Mouse (Mus musculus) stomach, embryonic 14.5 days (tissue): ENCODE measurements around the gene Gfod1. TPM values are rescaled to one million over a fixed set of nuclear protein-coding genes. Genes with fewer than 3 reads are reported as not detected.
A peak's percentile ranks its signal among the peaks of the same experiment; 100 is the strongest.

Experiments used
- ATAC-seq: fragments of 200-750 bp; cut with Nextera tagmentation; 2 replicates; pipeline ENCODE4 v1.8.0; 2017; ENCODE audit warnings: low read depth, moderate TSS enrichment; ENCODE audit not compliant: insufficient number of reproducible peaks, insufficient read depth, low FRiP score
- H3K27ac ChIP-seq: fragments of 300-500 bp; sonication (generic); 2 replicates; pipeline ENCODE4 v1.5.1; 2014; ENCODE audit warnings: mild to moderate bottlenecking, low read length, moderate library complexity, mixed read lengths
- H3K27me3 ChIP-seq: fragments of 300-500 bp; sonication (generic); 2 replicates; pipeline ENCODE4 v1.6.1; 2014; ENCODE audit warnings: low read length, control low read depth, mixed read lengths; ENCODE audit not compliant: control insufficient read depth, insufficient read depth
- H3K36me3 ChIP-seq: fragments of 300-500 bp; sonication (generic); 2 replicates; pipeline ENCODE4 v1.6.1; 2014; ENCODE audit warnings: mild to moderate bottlenecking, control low read depth, low read length, moderate library complexity, mixed read lengths; ENCODE audit not compliant: control insufficient read depth, insufficient read depth
- H3K4me1 ChIP-seq: fragments of 300-500 bp; sonication (generic); 2 replicates; pipeline ENCODE4 v1.6.1; 2014; ENCODE audit warnings: low read length, control low read depth, mixed read lengths; ENCODE audit not compliant: control insufficient read depth, insufficient read depth
- H3K4me2 ChIP-seq: fragments of 300-500 bp; sonication (generic); replicated peaks from 2 replicates; pipeline ENCODE4 v1.6.1; 2014; ENCODE audit warnings: low read depth, low read length, control low read depth
- H3K4me3 ChIP-seq: fragments of 300-500 bp; sonication (generic); 2 replicates; pipeline ENCODE4 v1.5.1; 2014; ENCODE audit warnings: low read depth, low read length, control low read depth
- H3K9ac ChIP-seq: fragments of 300-500 bp; sonication (generic); replicated peaks from 2 replicates; pipeline ENCODE4 v1.6.1; 2014; ENCODE audit warnings: low read depth, mild to moderate bottlenecking, control low read depth, low read length, moderate library complexity, mixed read lengths
- H3K9me3 ChIP-seq: fragments of 300-500 bp; sonication (generic); 2 replicates; pipeline ENCODE4 v1.6.1; 2016; ENCODE audit warnings: low read depth, low read length, control low read depth; ENCODE audit not compliant: control insufficient read depth
- WGBS: fragments of 180-500 bp; shearing (Covaris S2); extraction: QIAGEN DNeasy Blood & Tissue Kit; methylation state at CpG from one replicate; pipeline ENCODE4 v1.1.7; 2014; 5-methylcytosine and 5-hydroxymethylcytosine counted together
- polyA plus RNA-seq: library from polyadenylated mRNA; unstranded; fragments of >200 nt; fragmentation: Nextera tagmentation; extraction: Ambion mirVana; gene quantifications from 2 replicates; pipeline ENCODE4 v1.2.1, GENCODE M21; 2014

The Gfod1 gene
- polyA plus RNA-seq, 1 experiment from 2014 or later: 0.49 TPM

DNA sequence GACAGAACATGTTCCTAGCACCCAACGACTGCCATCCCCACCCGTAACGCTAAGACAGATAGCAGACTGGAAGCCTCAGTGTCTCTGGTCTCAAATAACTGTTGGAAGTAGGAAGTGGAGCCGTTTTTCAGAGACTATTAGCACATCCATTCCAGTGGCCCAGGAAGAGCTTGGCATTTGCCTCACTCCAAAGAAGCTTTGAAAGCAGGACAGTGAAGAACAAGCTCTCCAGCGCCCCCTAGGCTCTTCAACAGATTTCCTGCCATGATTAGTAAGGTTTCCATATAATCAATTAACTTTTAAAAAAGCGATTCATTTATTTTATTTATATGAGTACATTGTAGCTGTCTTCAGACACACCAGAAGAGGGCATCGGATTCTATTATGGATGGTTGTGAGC lies 28.6 kb upstream of the Gfod1 start:
- WGBS: 36% methylated on average over 7 of the region's 7 CpGs
- H3K36me3 ChIP-seq: no peaks in the 10 kb centered on the region
- ATAC-seq: no peak

DNA sequence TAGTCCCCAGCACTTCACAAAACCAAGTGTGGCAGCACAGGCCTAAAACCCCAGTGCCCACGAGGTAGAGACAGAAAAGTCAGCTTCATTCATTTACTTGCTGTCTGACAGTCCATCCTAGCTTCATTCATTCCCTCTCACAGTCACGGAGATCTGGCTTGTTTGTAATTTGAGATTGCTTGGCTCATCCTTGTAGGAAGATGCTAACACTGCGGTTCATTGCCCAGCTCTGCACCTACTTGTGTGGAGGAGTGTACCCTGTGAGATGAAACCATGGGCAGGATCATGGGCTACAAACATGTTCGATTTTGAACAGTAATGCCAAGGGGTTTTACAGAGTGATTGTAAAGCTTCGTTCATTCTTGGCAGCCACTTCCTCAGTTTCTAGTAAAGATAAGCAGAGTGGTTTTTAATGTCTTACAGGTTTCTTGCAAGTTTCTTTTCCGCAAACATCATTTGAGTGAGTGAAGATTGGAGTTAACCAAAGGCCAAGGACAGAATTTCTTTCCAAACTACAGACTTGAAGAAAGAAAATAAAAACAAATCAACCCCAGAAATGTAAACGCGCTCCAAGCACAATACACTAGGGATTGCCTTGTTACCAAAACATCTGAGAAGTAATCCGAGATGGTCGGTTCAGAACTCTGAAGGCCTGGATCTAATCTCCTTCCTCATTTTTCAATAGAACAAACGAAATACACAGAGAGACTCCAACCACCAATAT lies 27.9 kb upstream of the Gfod1 start:
- H3K36me3 ChIP-seq: no peaks in the 10 kb centered on the region
- 46% methylated on average over 11 of the region's 11 CpGs for WGBS
- H3K9me3 ChIP-seq: no peaks in the 10 kb centered on the region
- no peak for ATAC-seq
- H3K4me3 ChIP-seq: no peak overlapping the region
- no peak overlapping the region for H3K27ac ChIP-seq
- H3K27me3 ChIP-seq: no peaks in the 10 kb centered on the region
- H3K9ac ChIP-seq: no peak overlapping the region
- peaks cover 9% of the 10 kb centered on the region; the same call in 1 of the 2 replicates for H3K4me1 ChIP-seq
- H3K4me2 ChIP-seq: no peak overlapping the region

More for the DNA sequence above, 28.6 kb upstream of the Gfod1 start:
- Histone ChIP-seq H3K27me3 (no peaks in the 10 kb centered on the region), H3K27ac (no peak overlapping the region), H3K4me2 (no peak overlapping the region), H3K9me3 (no peaks in the 10 kb centered on the region), H3K9ac (no peak overlapping the region), H3K4me3 (no peak overlapping the region), H3K4me1 (peaks cover 9% of the 10 kb centered on the region; the same call in 1 of the 2 replicates)

DNA sequence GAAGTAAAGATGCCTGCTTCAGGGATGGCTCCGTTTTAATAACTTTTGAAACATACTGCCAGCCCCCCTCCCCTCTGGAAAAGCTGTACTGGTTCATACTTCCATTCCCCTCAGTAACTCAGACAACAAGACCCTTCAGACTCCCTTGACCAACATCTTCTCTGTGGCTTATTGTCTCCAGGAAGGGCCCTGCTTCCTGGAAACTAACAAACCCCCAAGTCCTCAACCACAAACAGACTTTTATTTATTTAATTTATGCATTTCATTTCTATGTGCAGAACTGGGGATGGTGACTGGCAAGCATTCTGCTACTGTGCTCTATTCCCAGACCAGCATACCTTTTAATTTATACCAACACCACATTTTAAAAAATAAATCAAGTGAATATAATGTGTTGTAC lies 21.5 kb upstream of the Gfod1 start:
- no peaks in the 10 kb centered on the region for H3K36me3 ChIP-seq
- no peak overlapping the region for H3K9ac ChIP-seq
- ATAC-seq: no peak
- H3K27me3 ChIP-seq: no peaks in the 10 kb centered on the region
- H3K4me1 ChIP-seq: no peaks in the 10 kb centered on the region
- no peak overlapping the region for H3K4me2 ChIP-seq
- H3K9me3 ChIP-seq: no peaks in the 10 kb centered on the region
- H3K27ac ChIP-seq: no peak overlapping the region
- no peak overlapping the region for H3K4me3 ChIP-seq
- WGBS: 65% methylated on average over 1 of the region's 1 CpGs

DNA sequence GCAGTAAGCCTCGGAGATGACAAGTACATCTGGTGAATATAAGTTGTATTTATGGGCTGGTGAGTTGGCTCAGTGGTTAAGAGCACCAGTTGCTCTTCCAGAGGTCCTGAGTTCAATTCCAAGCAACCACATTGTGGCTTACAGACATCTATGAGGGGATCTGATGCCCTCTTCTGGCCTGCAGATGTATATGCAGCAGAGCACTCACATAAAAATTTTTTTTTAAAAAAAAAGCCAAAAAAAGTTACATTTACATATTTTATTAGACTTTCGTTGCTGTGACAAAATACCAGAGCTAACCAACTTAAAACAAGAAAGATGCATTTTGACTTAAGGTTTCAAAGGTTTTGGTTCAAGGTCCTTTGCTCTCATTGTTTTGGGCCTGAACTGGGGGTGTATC lies 17.5 kb upstream of the Gfod1 start:
- ATAC-seq: no peak
- Histone ChIP-seq H3K36me3 (no peaks in the 10 kb centered on the region), H3K4me1 (no peaks in the 10 kb centered on the region), H3K4me3 (no peak overlapping the region), H3K9ac (no peak overlapping the region), H3K27me3 (no peaks in the 10 kb centered on the region), H3K27ac (no peak overlapping the region), H3K4me2 (no peak overlapping the region), H3K9me3 (no peaks in the 10 kb centered on the region)
- 68% methylated on average over 2 of the region's 2 CpGs for WGBS

DNA sequence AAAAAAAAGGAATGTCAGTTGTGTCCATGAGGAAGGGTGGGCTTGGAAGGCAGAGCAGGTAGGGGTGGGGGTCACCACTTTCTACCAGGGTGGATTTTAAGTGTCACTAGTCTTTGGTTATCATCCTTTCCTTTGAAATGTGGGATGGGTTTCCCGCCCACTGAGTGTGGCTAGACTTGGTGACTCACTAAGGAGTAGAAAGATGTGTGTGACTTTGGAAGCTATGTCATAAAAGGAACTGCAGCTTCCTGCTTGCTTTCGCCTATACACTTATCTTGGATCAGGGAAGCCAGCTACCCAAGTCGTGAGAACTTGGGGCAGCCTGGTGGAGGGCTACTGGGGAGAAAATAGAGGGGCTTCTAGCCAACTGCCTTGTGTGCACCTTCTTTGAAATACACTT lies 15.4 kb upstream of the Gfod1 start:
- ATAC-seq: no peak
- Histone ChIP-seq H3K36me3 (no peaks in the 10 kb centered on the region), H3K9me3 (no peaks in the 10 kb centered on the region), H3K9ac (no peak overlapping the region), H3K4me3 (no peak overlapping the region), H3K27ac (no peak overlapping the region), H3K27me3 (no peaks in the 10 kb centered on the region), H3K4me2 (no peak overlapping the region), H3K4me1 (no peaks in the 10 kb centered on the region)
- 76% methylated on average over 3 of the region's 3 CpGs for WGBS

DNA sequence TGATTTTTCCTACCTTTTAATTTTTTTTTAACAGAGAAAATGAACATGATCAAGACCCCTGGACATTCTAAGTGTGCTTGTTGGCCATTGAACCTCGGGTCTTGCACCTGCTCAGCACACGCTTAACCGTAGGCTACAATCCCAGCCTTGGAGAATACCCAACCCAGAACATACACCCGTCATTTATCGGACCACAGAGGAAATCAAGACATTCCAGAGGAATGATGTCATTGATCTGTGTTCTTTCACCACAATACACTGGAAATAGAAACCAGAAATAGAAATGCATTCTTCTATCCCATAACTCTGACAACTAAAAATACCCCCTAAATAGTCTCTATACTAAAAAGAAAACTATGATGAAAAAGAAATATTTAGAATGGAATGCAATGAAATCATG lies 13.4 kb upstream of the Gfod1 start:
- ATAC-seq: no peak
- WGBS: 58% methylated on average over 5 of the region's 5 CpGs

DNA sequence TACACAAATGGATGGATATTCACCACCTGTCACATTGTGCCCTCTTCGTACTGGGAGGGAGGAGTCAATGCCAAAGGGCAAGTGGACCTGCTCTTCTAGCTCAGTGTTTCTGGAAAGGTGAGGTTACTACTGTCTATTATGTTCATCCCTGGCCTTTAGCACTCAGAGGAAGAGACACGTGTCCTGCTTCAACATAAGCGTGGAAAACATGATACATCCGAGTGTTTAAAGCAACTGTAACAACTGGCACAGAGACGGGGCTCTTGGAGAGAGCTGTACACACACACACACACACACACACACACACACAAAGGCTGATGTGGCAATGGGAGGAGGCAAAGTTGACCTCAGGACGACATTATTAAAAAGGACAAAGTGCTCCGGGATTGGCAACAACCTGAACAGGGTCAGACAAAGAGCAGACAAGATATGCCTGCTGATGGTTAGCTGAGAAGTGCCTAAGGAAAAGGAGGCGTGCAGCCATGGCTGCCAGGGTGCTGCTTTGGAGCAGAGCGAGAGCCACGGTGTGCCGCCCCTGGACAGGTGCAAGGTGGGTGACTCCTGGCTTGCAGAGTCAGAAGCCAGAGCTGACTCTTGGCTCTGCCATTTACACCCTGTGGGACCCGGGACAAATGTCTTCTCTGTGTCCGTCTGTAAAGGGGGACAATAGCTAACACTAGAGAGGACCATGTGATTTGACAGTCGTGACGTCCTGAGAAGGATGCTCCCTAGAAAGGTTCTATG lies 1.4 kb upstream of the Gfod1 start:
- H3K4me1 ChIP-seq: peaks cover 17% of the 10 kb centered on the region
- no peaks in the 10 kb centered on the region; the same call in 1 of the 2 replicates for H3K9me3 ChIP-seq
- H3K36me3 ChIP-seq: no peaks in the 10 kb centered on the region
- no peak overlapping the region for H3K4me2 ChIP-seq
- no peak overlapping the region for H3K27ac ChIP-seq
- H3K9ac ChIP-seq: no peak overlapping the region
- ATAC-seq: no peak
- no peak overlapping the region for H3K4me3 ChIP-seq
- 76% methylated on average over 15 of the region's 15 CpGs for WGBS
- 0 out of 2 replicates have a peak, but pooled peaks cover 10% of the 10 kb centered on the region for H3K27me3 ChIP-seq

More for the DNA sequence above, 13.4 kb upstream of the Gfod1 start:
- Histone ChIP-seq H3K9ac (no peak overlapping the region), H3K4me3 (no peak overlapping the region), H3K4me2 (no peak overlapping the region), H3K27me3 (no peaks in the 10 kb centered on the region), H3K9me3 (no peaks in the 10 kb centered on the region), H3K36me3 (no peaks in the 10 kb centered on the region), H3K4me1 (no peaks in the 10 kb centered on the region), H3K27ac (no peak overlapping the region)

DNA sequence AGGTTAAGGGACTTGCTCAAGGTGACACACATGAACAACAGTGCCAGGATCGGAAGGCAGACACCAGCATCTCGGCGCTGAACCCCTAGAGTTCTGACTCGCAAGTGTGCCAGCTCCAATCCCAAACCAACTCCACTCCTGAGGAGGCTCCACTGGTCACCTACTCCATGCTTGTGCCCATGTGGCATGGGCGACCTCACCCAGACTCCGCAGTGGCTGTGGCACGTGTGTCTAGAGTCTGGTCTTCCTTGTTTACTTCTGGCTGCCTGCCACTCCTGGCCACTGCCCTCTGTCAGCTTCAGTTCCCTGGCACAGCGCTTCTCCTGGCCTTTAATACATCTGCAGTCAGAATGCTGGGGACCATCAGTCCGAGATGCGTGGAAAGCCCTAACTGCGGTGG lies 728 bp upstream of the Gfod1 start:
- no peaks in the 10 kb centered on the region for H3K36me3 ChIP-seq
- H3K4me2 ChIP-seq: peak overlapping the region; percentile 100
- H3K27ac ChIP-seq: no peak overlapping the region
- 0 out of 2 replicates have a peak, but pooled peaks cover 12% of the 10 kb centered on the region for H3K27me3 ChIP-seq
- H3K9me3 ChIP-seq: no peaks in the 10 kb centered on the region; the same call in 1 of the 2 replicates
- no peak overlapping the region for H3K9ac ChIP-seq
- H3K4me3 ChIP-seq: peak overlapping the region; percentile 65
- H3K4me1 ChIP-seq: peaks cover 17% of the 10 kb centered on the region
- ATAC-seq: no peak
- 25% methylated on average over 11 of the region's 11 CpGs for WGBS
